8 mouse cellular contexts compared by ENCODE assay signal in the genomic region with DNA sequence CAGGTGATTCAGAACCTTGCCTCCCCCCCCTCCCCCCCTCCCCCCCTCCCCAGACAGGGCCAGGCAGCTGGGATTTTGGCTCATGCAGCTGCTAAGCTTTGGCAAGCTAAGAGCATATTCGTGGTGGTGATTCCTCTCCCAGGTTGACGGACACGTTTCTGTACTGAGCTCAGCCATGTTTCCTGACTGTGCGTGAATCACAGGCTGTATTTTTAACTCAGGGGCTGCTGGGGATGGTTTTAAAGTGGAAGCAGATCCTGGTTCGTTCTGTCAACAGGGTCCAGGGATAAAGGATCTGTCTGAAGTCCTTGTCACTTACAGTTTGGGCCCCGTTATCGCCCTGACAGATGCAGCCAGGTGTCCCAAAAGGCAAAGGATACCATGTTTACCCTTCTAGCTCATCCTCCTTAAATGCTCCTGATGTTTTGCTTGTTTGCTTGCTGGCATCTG. TPM values are rescaled to one million over a fixed set of nuclear protein-coding genes. Genes with fewer than 3 reads are reported as not detected.
DNase-seq lines count a peak whose midpoint lies in the region; ATAC-seq and TF ChIP-seq lines count a peak whose summit lies in the region.
"Had no signal": no experiment of that assay in that cellular context is flagged by ENCODE, and none has a peak within 500 bp of the region (broad histone marks: within the 10 kb centered on the region; RNA-seq: fewer than 3 reads in every experiment).

No protein-coding gene starts in this region.

- H3K27ac ChIP-seq in heart, embryonic 15.5 days = peak overlapping the region; percentile 97
- H3K27ac ChIP-seq in midbrain, embryonic 12.5 days (replicated peaks) = peak overlapping the region; percentile 98

- no peak overlapping the region for H3K4me3 ChIP-seq in lung, adult 2 months (replicated peaks; ENCODE audit: extremely low read depth, low read depth, low read length)
- H3K4me3 ChIP-seq in heart, embryonic 15.5 days = no peak overlapping the region
- H3K4me3 ChIP-seq in midbrain, embryonic 12.5 days = no peak overlapping the region
- H3K4me3 ChIP-seq: erythroblast, embryonic 14.5 days had no signal

- DNase-seq in lung, adult 2 months = peak; percentile 29
- DNase-seq in lung, postnatal 14 days = no peak
- DNase-seq in cerebellum, postnatal 25 days = peak; percentile 20 to 27
- DNase-seq in urinary bladder, postnatal 14 days (ENCODE audit: low spot score) = no peak
- no peak for DNase-seq in spleen, postnatal 10 days (ENCODE audit: low spot score in 2 of 2)

- TF ChIP-seq CTCF in lung, adult 2 months (IDR thresholded peaks at IDR 0.05; ENCODE audit: insufficient read depth, low read length) = no peak

- 32% methylated on average over 7 of the region's 7 CpGs for WGBS in lung, adult 2 months
- 15% methylated on average over 7 of the region's 7 CpGs for WGBS in heart, embryonic 15.5 days
- WGBS in midbrain, embryonic 12.5 days = 12% methylated on average over 7 of the region's 7 CpGs

- no peaks in the 10 kb centered on the region for H3K9me3 ChIP-seq in heart, embryonic 15.5 days (replicated peaks)
- H3K9me3 ChIP-seq in midbrain, embryonic 12.5 days = no peaks in the 10 kb centered on the region

- H3K27me3 ChIP-seq in heart, embryonic 15.5 days = no peaks in the 10 kb centered on the region
- no peaks in the 10 kb centered on the region for H3K27me3 ChIP-seq in midbrain, embryonic 12.5 days

- no peak for TF ChIP-seq POLR2A in lung, adult 2 months (IDR thresholded peaks at IDR 0.05; ENCODE audit: borderline replicate concordance, extremely low read depth, low read depth, low read length)

- peak overlapping the region; percentile 37 for H3K4me2 ChIP-seq in heart, embryonic 15.5 days
- peak overlapping the region; percentile 57 for H3K4me2 ChIP-seq in midbrain, embryonic 12.5 days (replicated peaks)

- H3K36me3 ChIP-seq in heart, embryonic 15.5 days = no peaks in the 10 kb centered on the region
- no peaks in the 10 kb centered on the region for H3K36me3 ChIP-seq in midbrain, embryonic 12.5 days

- no peak for ATAC-seq in heart, embryonic 15.5 days (replicated peaks; ENCODE audit: insufficient number of reproducible peaks, insufficient read depth, low FRiP score, low read depth)
- no peak for ATAC-seq in midbrain, embryonic 12.5 days (ENCODE audit: low FRiP score, low read depth)

- H3K4me1 ChIP-seq in lung, adult 2 months (ENCODE audit: control insufficient read depth, insufficient read depth, low read length) = peaks cover 23% of the 10 kb centered on the region
- peaks cover 83% of the 10 kb centered on the region for H3K4me1 ChIP-seq in heart, embryonic 15.5 days (replicated peaks)
- H3K4me1 ChIP-seq in midbrain, embryonic 12.5 days = peaks cover 74% of the 10 kb centered on the region

- H3K9ac ChIP-seq in heart, embryonic 15.5 days = peak overlapping the region; percentile 25; the same call in 1 of the 2 replicates
- peak overlapping the region; percentile 50 for H3K9ac ChIP-seq in midbrain, embryonic 12.5 days (replicated peaks)

RNA-seq across cellular contexts. Expression of a gene that starts 11.9 kb away (rescaled TPM):
- 50.0 and 79.4 TPM in 2 replicates for polyA plus RNA-seq in lung, adult 2 months (2012; rRNA removed)
- polyA plus RNA-seq in heart, embryonic 15.5 days (2015; fragmentation: Nextera tagmentation; extraction: Ambion mirVana) = 40.1 and 41.7 TPM in 2 replicates
- polyA plus RNA-seq in midbrain, embryonic 12.5 days (2016; fragmentation: Nextera tagmentation; extraction: Ambion mirVana) = 74.0 and 76.0 TPM in 2 replicates

RNA-seq across cellular contexts. Expression of a gene that starts 50.4 kb away (rescaled TPM):
- polyA plus RNA-seq in lung, adult 2 months (2012; rRNA removed) = 27.2 and 33.9 TPM in 2 replicates
- 18.7 and 23.4 TPM in 2 replicates for polyA plus RNA-seq in heart, embryonic 15.5 days (2015; fragmentation: Nextera tagmentation; extraction: Ambion mirVana)
- 44.3 and 46.4 TPM in 2 replicates for polyA plus RNA-seq in midbrain, embryonic 12.5 days (2016; fragmentation: Nextera tagmentation; extraction: Ambion mirVana)

Comparison
In these comparisons a context has a peak if more than half of its experiments do, and no peak if none do; other contexts are left out.
1. DNase-seq: peak in lung, adult 2 months (single experiment) and cerebellum, postnatal 25 days (2 of 2); none in lung, postnatal 14 days (single experiment), urinary bladder, postnatal 14 days (single experiment) and spleen, postnatal 10 days (0 of 2).